Mouse (Mus musculus) testis, adult 2 months (tissue): Measurements from ENCODE around the gene Rhoq.

Experiments used
- CTCF ChIP-seq: fragments of 200-500 bp; IDR thresholded peaks from 2 replicates; pipeline ENCODE4 v1.5.1; 2012; ENCODE audit warnings: low read depth, mild to moderate bottlenecking, inconsistent platforms, low read length, moderate library complexity; ENCODE audit not compliant: control insufficient read depth, insufficient read depth, insufficient replicate concordance
- POLR2A ChIP-seq: fragments of 200-500 bp; IDR thresholded peaks from 2 replicates; pipeline ENCODE4 v1.6.1; 2012; ENCODE audit warnings: low read depth, mild to moderate bottlenecking, inconsistent platforms, low read length, moderate library complexity; ENCODE audit not compliant: control insufficient read depth

- TF ChIP-seq POLR2A, result no peak
- no peak for TF ChIP-seq CTCF
These were observed 48.6 kb downstream of the Rhoq start for GRCm38 (mm10) chr17:87011301-87012019.
